Mouse (Mus musculus): ENCODE results near the gene Psme1. TPM values are rescaled to one million over a fixed set of nuclear protein-coding genes. Genes with fewer than 3 reads are reported as not detected.

Psme1 gene
- total and polyA plus RNA-seq, 3 experiments = 85.9 to 205 TPM; not detected in 1

- H3K9ac ChIP-seq (ENCODE audit: control insufficient read depth, low read depth, low read length, poor library complexity, severe bottlenecking) = peak within 1 kb of the TSS; percentile 65
- no peak for DNase-seq (ENCODE audit: low read depth, low spot score)
- no peaks in the 10 kb centered on the region for H3K27me3 ChIP-seq (ENCODE audit: control insufficient read depth in 1 of 2, insufficient read depth in 2 of 2, low read length in 2 of 2)
- no peaks in the 10 kb centered on the region for H3K79me2 ChIP-seq (ENCODE audit: control insufficient read depth, insufficient read depth, low read length, poor library complexity)
- no peaks in the 10 kb centered on the region for H3K9me3 ChIP-seq (replicated peaks; ENCODE audit: insufficient read depth, low read length)
- TF ChIP-seq NRF1 (IDR thresholded peaks at IDR 0.05; ENCODE audit: insufficient read depth, low read depth, low read length, poor library complexity, severe bottlenecking) (no peak), ZNF384 (IDR thresholded peaks at IDR 0.05; ENCODE audit: low read depth, low read length) (no peak), TCF12 (IDR thresholded peaks at IDR 0.05; ENCODE audit: low read depth, low read length) (no peak), POLR2AphosphoS2 (IDR thresholded peaks at IDR 0.05; ENCODE audit: low read length) (no peak), MYB (IDR thresholded peaks at IDR 0.05; ENCODE audit: low read depth, low read length) (no peak), MAX (IDR thresholded peaks at IDR 0.05; ENCODE audit: low read length) (no peak), NELFE (IDR thresholded peaks at IDR 0.05; ENCODE audit: low read depth, low read length) (no peak)
- H3K27ac ChIP-seq (ENCODE audit: control insufficient read depth, low read depth, low read length) = peak within 1 kb of the TSS; percentile 73
- H3K36me3 ChIP-seq (ENCODE audit: control insufficient read depth in 1 of 2, insufficient read depth in 2 of 2, low read length in 2 of 2) = peaks cover 0 to 12% of the 10 kb centered on the region in 2 experiments; a peak in 3 of 4 replicates
- peak within 1 kb of the TSS; percentile 54 to 84 for H3K4me3 ChIP-seq (ENCODE audit: control insufficient read depth in 1 of 2, insufficient read depth in 1 of 2, low read depth in 2 of 2, low read length in 2 of 2)
- peaks cover 3 to 7% of the 10 kb centered on the region in 2 experiments; a peak in 2 of 4 replicates for H3K4me1 ChIP-seq (ENCODE audit: control insufficient read depth in 1 of 2, insufficient read depth in 2 of 2, low read length in 2 of 2)
These were observed 25.3 kb downstream of the Psme1 start, which contains the start of gene Irf9 for GRCm38 (mm10) chr14:55603271-55603632. Gene Irf9 (plus strand): TSS chr14:55603571.

GRCm38 (mm10) chr14:55603633-55604576 is 26.0 kb downstream of the Psme1 start:
- DNase-seq (ENCODE audit: low read depth, low spot score) = peak; percentile 96
- peak overlapping the region; percentile 73 for H3K27ac ChIP-seq (ENCODE audit: control insufficient read depth, low read depth, low read length)
- no peaks in the 10 kb centered on the region for H3K9me3 ChIP-seq (replicated peaks; ENCODE audit: insufficient read depth, low read length)
- H3K79me2 ChIP-seq (ENCODE audit: control insufficient read depth, insufficient read depth, low read length, poor library complexity) = no peaks in the 10 kb centered on the region
- H3K36me3 ChIP-seq (ENCODE audit: control insufficient read depth in 1 of 2, insufficient read depth in 2 of 2, low read length in 2 of 2) = peaks cover 0 to 12% of the 10 kb centered on the region in 2 experiments; a peak in 3 of 4 replicates
- peak overlapping the region; percentile 54 to 84 for H3K4me3 ChIP-seq (ENCODE audit: control insufficient read depth in 1 of 2, insufficient read depth in 1 of 2, low read depth in 2 of 2, low read length in 2 of 2)
- peak overlapping the region; percentile 65 for H3K9ac ChIP-seq (ENCODE audit: control insufficient read depth, low read depth, low read length, poor library complexity, severe bottlenecking)
- H3K27me3 ChIP-seq (ENCODE audit: control insufficient read depth in 1 of 2, insufficient read depth in 2 of 2, low read length in 2 of 2) = no peaks in the 10 kb centered on the region
- H3K4me1 ChIP-seq (ENCODE audit: control insufficient read depth in 1 of 2, insufficient read depth in 2 of 2, low read length in 2 of 2) = peaks cover 3 to 7% of the 10 kb centered on the region in 2 experiments; a peak in 2 of 4 replicates
- TF ChIP-seq MYB (IDR thresholded peaks at IDR 0.05; ENCODE audit: low read depth, low read length) (no peak), SIN3A (IDR thresholded peaks at IDR 0.05; ENCODE audit: low read length) (peak; percentile 96), CHD1 (IDR thresholded peaks at IDR 0.05; ENCODE audit: low read depth, low read length) (no peak), RAD21 (IDR thresholded peaks at IDR 0.05; ENCODE audit: low read depth, low read length) (peak; percentile 54), ZC3H11A (IDR thresholded peaks at IDR 0.05; ENCODE audit: low read depth, low read length) (0 out of 2 replicates have a peak, but pooled peaks have one; percentile 31), EP300 (IDR thresholded peaks at IDR 0.05; ENCODE audit: low read depth in 1 of 2, low read length in 2 of 2) (peak in 1 of 2 experiments; percentile 37; a peak in 2 of 4 replicates), ELF1 (IDR thresholded peaks at IDR 0.05; ENCODE audit: low read depth, low read length) (peak; percentile 82), ETS1 (IDR thresholded peaks at IDR 0.05; ENCODE audit: low read depth, low read length) (peak; percentile 58; the same call in 1 of the 2 replicates), RCOR1 (IDR thresholded peaks at IDR 0.05; ENCODE audit: low read depth, low read length) (no peak), GABPA (IDR thresholded peaks at IDR 0.05; ENCODE audit: low read depth, low read length) (no peak), POLR2A (IDR thresholded peaks at IDR 0.05; ENCODE audit: control insufficient read depth in 1 of 2, insufficient read depth in 1 of 2, low read depth in 1 of 2, low read length in 2 of 2, poor library complexity in 1 of 2) (peak in 1 of 2 experiments; percentile 60; a peak in 2 of 4 replicates), E2F4 (IDR thresholded peaks at IDR 0.05; ENCODE audit: borderline replicate concordance, low read depth, low read length) (no peak), USF1 (IDR thresholded peaks at IDR 0.05; ENCODE audit: low read depth, low read length) (peak; percentile 97), NELFE (IDR thresholded peaks at IDR 0.05; ENCODE audit: low read depth, low read length) (peak; percentile 51; the same call in 1 of the 2 replicates), POLR2AphosphoS2 (IDR thresholded peaks at IDR 0.05; ENCODE audit: low read length) (peak; percentile 97), HCFC1 (IDR thresholded peaks at IDR 0.05; ENCODE audit: low read depth, low read length) (peak; percentile 79), NRF1 (IDR thresholded peaks at IDR 0.05; ENCODE audit: insufficient read depth, low read depth, low read length, poor library complexity, severe bottlenecking) (no peak), UBTF (IDR thresholded peaks at IDR 0.05; ENCODE audit: borderline replicate concordance, insufficient read depth, low read depth, low read length) (0 out of 2 replicates have a peak, but pooled peaks have one; percentile 16), JUND (IDR thresholded peaks at IDR 0.05; ENCODE audit: low read depth, low read length) (no peak), KAT2A (conservative IDR thresholded peaks at IDR 0.05; ENCODE audit: low read depth, low read length) (peak; percentile 15; the same call in 1 of the 2 replicates), ZMIZ1 (IDR thresholded peaks at IDR 0.05; ENCODE audit: low read depth, low read length) (peak; percentile 74; the same call in 1 of the 2 replicates), ZKSCAN1 (IDR thresholded peaks at IDR 0.05; ENCODE audit: low read depth, low read length) (no peak), ZNF384 (IDR thresholded peaks at IDR 0.05; ENCODE audit: low read depth, low read length) (0 out of 2 replicates have a peak, but pooled peaks have one; percentile 22), TBP (IDR thresholded peaks at IDR 0.05; ENCODE audit: low read depth, low read length) (peak; percentile 52; the same call in 1 of the 2 replicates), MXI1 (IDR thresholded peaks at IDR 0.05; ENCODE audit: low read depth, low read length) (peak; percentile 98), CHD2 (IDR thresholded peaks at IDR 0.05; ENCODE audit: low read length) (no peak)
